Mouse (Mus musculus) intestine, embryonic 16.5 days (tissue): ENCODE results near the gene Tmem41b. TPM values are rescaled to one million over a fixed set of nuclear protein-coding genes. Genes with fewer than 3 reads are reported as not detected.

Experiments used
- ATAC-seq: fragments of 200-750 bp; cut with Nextera tagmentation; 2 replicates; pipeline ENCODE4 v1.8.0; 2017; ENCODE audit warnings: moderate TSS enrichment, moderate library complexity
- H3K27ac ChIP-seq: fragments of 300-500 bp; sonication (generic); 2 replicates; pipeline ENCODE4 v1.5.1; 2014; ENCODE audit warnings: mild to moderate bottlenecking, low read length
- H3K27me3 ChIP-seq: fragments of 300-500 bp; sonication (generic); replicated peaks from 2 replicates; pipeline ENCODE4 v1.6.1; 2014; ENCODE audit warnings: low read length, control low read depth, mixed read lengths; ENCODE audit not compliant: control insufficient read depth, insufficient read depth
- H3K36me3 ChIP-seq: fragments of 300-500 bp; sonication (generic); 2 replicates; pipeline ENCODE4 v1.6.1; 2014; ENCODE audit warnings: low read length, control low read depth; ENCODE audit not compliant: control insufficient read depth, insufficient read depth
- H3K4me1 ChIP-seq: fragments of 300-500 bp; sonication (generic); 2 replicates; pipeline ENCODE4 v1.6.1; 2014; ENCODE audit warnings: low read length, control low read depth, mixed read lengths; ENCODE audit not compliant: control insufficient read depth, insufficient read depth
- H3K4me2 ChIP-seq: fragments of 300-500 bp; sonication (generic); 2 replicates; pipeline ENCODE4 v1.6.1; 2014; ENCODE audit warnings: low read depth, low read length, control low read depth
- H3K4me3 ChIP-seq: fragments of 300-500 bp; sonication (generic); 2 replicates; pipeline ENCODE4 v1.5.1; 2014; ENCODE audit warnings: mild to moderate bottlenecking, low read length
- H3K9ac ChIP-seq: fragments of 300-500 bp; sonication (generic); 2 replicates; pipeline ENCODE4 v1.6.1; 2014; ENCODE audit warnings: low read depth, low read length
- H3K9me3 ChIP-seq: fragments of 300-500 bp; sonication (generic); 2 replicates; pipeline ENCODE4 v1.6.1; 2016; ENCODE audit warnings: low read length, control low read depth; ENCODE audit not compliant: control insufficient read depth
- WGBS: fragments of 180-500 bp; shearing (Covaris S2); extraction: QIAGEN DNeasy Blood & Tissue Kit; methylation state at CpG from one replicate; pipeline ENCODE4 v1.1.7; 2014; 5-methylcytosine and 5-hydroxymethylcytosine counted together
- polyA plus RNA-seq: library from polyadenylated mRNA; unstranded; fragments of >200 nt; fragmentation: Nextera tagmentation; extraction: Ambion mirVana; gene quantifications from 2 replicates; pipeline ENCODE4 v1.2.1, GENCODE M21; 2015

Gene Tmem41b
- polyA plus RNA-seq, 1 experiment from 2014 or later = 88.6 TPM

DNA sequence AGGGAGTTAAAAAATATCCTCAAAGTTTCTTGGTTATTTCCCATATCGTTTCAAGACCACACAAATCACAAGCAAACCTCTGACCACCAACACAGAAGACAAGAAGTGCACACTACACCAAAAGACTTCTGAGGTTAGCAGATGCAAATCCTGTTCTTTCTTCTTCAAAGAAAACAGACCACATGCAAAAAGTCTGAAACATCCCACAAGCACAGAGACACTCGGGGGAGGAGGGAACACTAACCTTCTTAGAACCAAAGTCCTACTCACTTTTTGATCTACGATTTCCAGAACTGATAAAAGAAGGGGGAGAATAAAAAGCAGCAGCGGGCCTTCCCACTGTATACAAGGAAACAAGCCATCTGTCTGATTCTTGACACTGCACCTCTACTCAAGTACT is 35.4 kb downstream of the Tmem41b start:
- Histone ChIP-seq H3K4me1 (peaks cover 15% of the 10 kb centered on the region), H3K4me2 (no peak overlapping the region), H3K36me3 (no peaks in the 10 kb centered on the region), H3K9ac (no peak overlapping the region), H3K9me3 (no peaks in the 10 kb centered on the region), H3K4me3 (no peak overlapping the region), H3K27ac (no peak overlapping the region), H3K27me3 (no peaks in the 10 kb centered on the region)
- no peak for ATAC-seq
- 70% methylated on average over 4 of the region's 4 CpGs for WGBS

DNA sequence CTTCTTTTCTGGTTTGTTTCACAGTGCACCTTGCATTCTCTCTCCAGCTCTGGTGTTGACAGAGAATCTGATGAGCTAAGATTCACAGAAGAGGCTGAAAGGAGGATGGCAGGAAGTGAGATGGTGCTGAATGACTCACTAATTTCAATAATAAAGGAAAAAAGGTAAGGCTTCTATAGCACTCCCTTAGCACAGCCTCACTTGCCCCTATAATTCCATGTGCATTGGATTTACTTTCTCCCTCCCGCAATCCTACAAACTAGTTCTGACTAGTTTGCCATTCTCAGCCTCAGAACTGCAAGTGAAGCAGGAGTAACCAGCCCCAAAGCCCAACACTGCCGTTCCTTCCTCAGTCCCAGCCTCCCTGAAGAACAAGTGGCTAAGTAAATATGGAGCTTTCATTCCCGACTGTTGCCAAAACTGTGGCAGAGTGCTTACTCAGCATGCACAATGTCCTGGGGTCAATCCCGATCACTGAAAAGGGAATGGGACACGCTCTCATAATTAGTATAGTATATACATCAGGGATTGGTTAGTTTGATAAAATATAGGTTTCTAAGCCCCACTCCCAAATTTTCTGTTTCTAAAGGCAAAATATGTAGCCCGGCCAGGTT is 42.2 kb downstream of the Tmem41b start:
- Histone ChIP-seq H3K27ac (no peak overlapping the region), H3K4me2 (no peak overlapping the region), H3K9me3 (no peaks in the 10 kb centered on the region), H3K27me3 (no peaks in the 10 kb centered on the region), H3K4me1 (no peaks in the 10 kb centered on the region), H3K4me3 (no peak overlapping the region), H3K36me3 (no peaks in the 10 kb centered on the region), H3K9ac (no peak overlapping the region)
- ATAC-seq = no peak
- WGBS = 58% methylated on average over 6 of the region's 6 CpGs

GRCm38 (mm10) chr7:109929628-109930027 is 57.1 kb downstream of the Tmem41b start:
- Histone ChIP-seq H3K4me1 (no peaks in the 10 kb centered on the region), H3K36me3 (0 out of 2 replicates have a peak, but pooled peaks cover 5% of the 10 kb centered on the region), H3K27me3 (no peaks in the 10 kb centered on the region), H3K4me2 (no peak overlapping the region), H3K9me3 (no peaks in the 10 kb centered on the region), H3K9ac (no peak overlapping the region), H3K27ac (no peak overlapping the region), H3K4me3 (no peak overlapping the region)
- ATAC-seq = no peak

DNA sequence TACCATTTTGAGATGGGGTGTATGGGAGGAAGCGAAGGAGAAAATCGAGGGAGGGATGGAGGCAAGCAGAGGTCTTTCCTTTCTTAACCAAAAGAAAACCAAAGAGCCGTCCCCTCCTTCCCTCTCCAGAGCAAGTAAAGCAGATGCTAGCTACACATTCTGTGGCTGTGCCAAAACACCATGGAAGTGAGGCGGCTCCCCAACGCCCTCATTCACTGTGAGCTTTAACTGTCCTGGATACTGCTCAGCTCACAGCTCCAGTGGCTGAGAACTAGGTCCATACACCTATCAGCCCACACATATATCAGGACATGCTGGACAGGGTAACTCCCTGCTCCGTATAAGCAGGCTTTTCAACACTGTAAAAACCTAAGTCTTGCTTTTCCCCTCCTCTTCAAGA is 58.4 kb downstream of the Tmem41b start:
- Histone ChIP-seq H3K27me3 (no peaks in the 10 kb centered on the region), H3K4me1 (no peaks in the 10 kb centered on the region), H3K36me3 (no peaks in the 10 kb centered on the region), H3K27ac (no peak overlapping the region), H3K9ac (no peak overlapping the region), H3K4me3 (no peak overlapping the region), H3K4me2 (no peak overlapping the region), H3K9me3 (no peaks in the 10 kb centered on the region)
- no peak for ATAC-seq
- WGBS = 90% methylated on average over 6 of the region's 6 CpGs

- Histone ChIP-seq H3K9ac (no peak overlapping the region), H3K27me3 (no peaks in the 10 kb centered on the region), H3K4me3 (no peak overlapping the region), H3K4me2 (no peak overlapping the region), H3K36me3 (no peaks in the 10 kb centered on the region), H3K27ac (no peak overlapping the region), H3K4me1 (no peaks in the 10 kb centered on the region), H3K9me3 (no peaks in the 10 kb centered on the region)
- ATAC-seq = no peak
- 77% methylated on average over 2 of the region's 2 CpGs for WGBS
Observed at GRCm38 (mm10) chr7:109924965-109925364, 61.8 kb downstream of the Tmem41b start.

GRCm38 (mm10) chr7:109922889-109923288 is 63.8 kb downstream of the Tmem41b start:
- no peak overlapping the region for H3K9ac ChIP-seq
- no peak overlapping the region for H3K4me3 ChIP-seq
- H3K27ac ChIP-seq = no peak overlapping the region
- H3K4me2 ChIP-seq = no peak overlapping the region
- no peaks in the 10 kb centered on the region for H3K4me1 ChIP-seq
- H3K36me3 ChIP-seq = no peaks in the 10 kb centered on the region
- ATAC-seq = no peak
- WGBS = 89% methylated on average over 4 of the region's 4 CpGs
- no peaks in the 10 kb centered on the region for H3K9me3 ChIP-seq
- no peaks in the 10 kb centered on the region for H3K27me3 ChIP-seq

Other genes starting within 250 kb of the Tmem41b start
- gene Tmem9b, start 234.1 kb downstream of the Tmem41b start, polyA plus RNA-seq = 80.7 and 86.1 TPM in 2 replicates
- gene Nrip3, start 204.9 kb downstream of the Tmem41b start, polyA plus RNA-seq = 0.39 and 0.80 TPM in 2 replicates
- 2.5 and 2.9 TPM in 2 replicates for gene Scube2, start 121.2 kb downstream of the Tmem41b start, polyA plus RNA-seq
- 16.3 and 18.0 TPM in 2 replicates for gene Dennd5a, start 26.5 kb downstream of the Tmem41b start, polyA plus RNA-seq
- 38.9 and 39.1 TPM in 2 replicates for gene Ipo7, start 31.3 kb upstream of the Tmem41b start, polyA plus RNA-seq
- 15.0 and 15.5 TPM in 2 replicates for gene Zfp143, start 74.3 kb upstream of the Tmem41b start, polyA plus RNA-seq
- 14.3 and 16.6 TPM in 2 replicates for gene Wee1, start 135.1 kb upstream of the Tmem41b start, polyA plus RNA-seq
- 28.4 and 28.5 TPM in 2 replicates for gene Swap70, start 234.8 kb upstream of the Tmem41b start, polyA plus RNA-seq